Mouse (Mus musculus): Measurements from ENCODE around the gene Kcnj2. TPM values are rescaled to one million over a fixed set of nuclear protein-coding genes. Genes with fewer than 3 reads are reported as not detected.

The Kcnj2 gene
- total RNA-seq, 1 experiment = 0.62 TPM

DNA sequence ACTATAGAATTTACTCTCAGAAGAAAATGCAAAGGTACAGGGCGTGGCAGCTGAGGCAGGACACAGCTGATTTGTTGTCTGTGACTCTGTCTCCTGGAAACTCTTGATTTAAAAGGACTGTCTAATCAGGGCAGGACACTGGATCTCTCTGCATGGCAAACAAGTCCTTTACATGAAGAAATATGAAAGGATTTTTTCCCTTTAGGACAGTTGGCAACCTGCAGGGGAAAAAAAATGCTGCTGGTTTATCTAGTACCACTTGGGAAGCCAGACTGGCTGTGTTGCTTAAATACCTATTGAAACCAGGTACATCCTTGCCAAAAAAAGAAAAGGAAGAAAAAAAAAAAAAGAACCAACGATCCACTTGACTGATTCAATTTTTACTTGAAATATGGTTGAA is 17.0 kb downstream of the Kcnj2 start:
- no peak for TF ChIP-seq HCFC1 (IDR thresholded peaks at IDR 0.05; ENCODE audit: borderline replicate concordance, insufficient read depth, low read length)
- TF ChIP-seq ZC3H11A (IDR thresholded peaks at IDR 0.05; ENCODE audit: borderline replicate concordance, low read depth, low read length) = no peak
- TF ChIP-seq CHD2 (IDR thresholded peaks at IDR 0.05; ENCODE audit: low read depth, low read length) = no peak
- TF ChIP-seq MAFK (IDR thresholded peaks at IDR 0.05; ENCODE audit: insufficient read depth, low read depth, low read length) = no peak
- no peak for TF ChIP-seq ZNF384 (IDR thresholded peaks at IDR 0.05; ENCODE audit: low read depth, low read length)
- no peak overlapping the region for H3K9ac ChIP-seq (ENCODE audit: insufficient read depth, low read depth, low read length, poor library complexity, severe bottlenecking)
- in situ Hi-C loops (cut with MboI; ENCODE audit: low sequenced_read_pairs in 2 of 2, unreplicated experiment in 2 of 2) = no loop called here
- H3K9me3 ChIP-seq (ENCODE audit: control insufficient read depth, insufficient read depth, low read depth, low read length) = no peaks in the 10 kb centered on the region
- DNase-seq (ENCODE audit: low read depth, low spot score) = no peak
- no peak overlapping the region for H3K27ac ChIP-seq (ENCODE audit: insufficient read depth, low read depth, low read length, poor library complexity, severe bottlenecking)
- H3K36me3 ChIP-seq (ENCODE audit: control insufficient read depth, insufficient read depth, low read length, poor library complexity, severe bottlenecking) = no peaks in the 10 kb centered on the region
- H3K4me1 ChIP-seq (ENCODE audit: control insufficient read depth in 2 of 2, insufficient read depth in 2 of 2, low read length in 2 of 2, poor library complexity in 1 of 2) = peaks cover 2 to 5% of the 10 kb centered on the region in 2 experiments; a peak in 1 of 4 replicates
- no peak overlapping the region for H3K4me3 ChIP-seq (ENCODE audit: insufficient read depth in 1 of 2, low read depth in 1 of 2, low read length in 2 of 2, poor library complexity in 1 of 2, severe bottlenecking in 1 of 2)

DNA sequence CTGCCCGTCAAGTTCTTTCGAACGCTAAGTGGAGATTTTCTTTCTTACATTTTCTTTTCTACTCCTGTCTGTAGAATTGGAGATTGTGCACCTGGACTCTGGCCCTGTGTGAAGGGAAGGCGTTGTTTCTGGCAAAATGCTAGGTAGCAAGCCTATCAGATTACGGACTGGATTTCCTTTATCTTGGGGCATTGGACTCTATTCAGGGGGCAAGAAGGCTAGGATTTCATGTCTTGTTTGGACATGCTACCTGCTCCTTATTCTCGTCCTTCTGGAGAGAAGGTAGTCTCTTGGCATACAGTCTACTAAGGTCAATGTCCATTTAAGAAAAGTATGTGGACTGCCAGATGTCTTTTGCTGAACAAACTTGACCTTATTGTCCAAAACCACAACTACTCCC is 21.0 kb downstream of the Kcnj2 start:
- H3K4me1 ChIP-seq (ENCODE audit: control insufficient read depth in 2 of 2, insufficient read depth in 2 of 2, low read length in 2 of 2, poor library complexity in 1 of 2) = peaks cover 2 to 5% of the 10 kb centered on the region in 2 experiments; a peak in 1 of 4 replicates
- H3K9ac ChIP-seq (ENCODE audit: insufficient read depth, low read depth, low read length, poor library complexity, severe bottlenecking) = no peak overlapping the region
- no peaks in the 10 kb centered on the region for H3K9me3 ChIP-seq (ENCODE audit: control insufficient read depth, insufficient read depth, low read depth, low read length)
- no peak overlapping the region for H3K27ac ChIP-seq (ENCODE audit: insufficient read depth, low read depth, low read length, poor library complexity, severe bottlenecking)
- no peak for DNase-seq (ENCODE audit: low read depth, low spot score)
- no peak overlapping the region for H3K4me3 ChIP-seq (ENCODE audit: insufficient read depth in 1 of 2, low read depth in 1 of 2, low read length in 2 of 2, poor library complexity in 1 of 2, severe bottlenecking in 1 of 2)
- H3K36me3 ChIP-seq (ENCODE audit: control insufficient read depth, insufficient read depth, low read length, poor library complexity, severe bottlenecking) = no peaks in the 10 kb centered on the region
- TF ChIP-seq HCFC1 (IDR thresholded peaks at IDR 0.05; ENCODE audit: borderline replicate concordance, insufficient read depth, low read length) = no peak
- in situ Hi-C loops (cut with MboI; ENCODE audit: low sequenced_read_pairs in 2 of 2, unreplicated experiment in 2 of 2) = no loop called here

DNA sequence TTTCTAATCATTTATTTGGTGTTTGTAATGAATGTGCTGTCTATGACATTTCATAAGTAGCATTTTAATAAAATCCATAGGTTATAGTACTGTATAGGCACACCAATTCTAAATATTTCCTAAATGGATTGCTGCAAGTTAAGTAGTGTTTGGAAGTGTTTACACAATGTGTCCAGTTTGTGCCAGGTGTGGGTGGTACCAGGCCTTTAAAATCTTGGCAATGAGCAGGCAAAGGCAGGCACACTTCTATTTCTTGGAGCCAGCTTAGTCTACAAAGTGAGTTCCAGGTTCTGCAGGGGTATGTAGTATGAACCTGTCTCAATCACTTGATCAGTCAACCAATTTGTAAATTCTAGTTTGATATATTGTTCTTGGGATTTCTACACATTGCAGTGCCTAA is 22.3 kb downstream of the Kcnj2 start:
- Histone ChIP-seq H3K9me3 (ENCODE audit: control insufficient read depth, insufficient read depth, low read depth, low read length) (no peaks in the 10 kb centered on the region), H3K27ac (ENCODE audit: insufficient read depth, low read depth, low read length, poor library complexity, severe bottlenecking) (no peak overlapping the region), H3K4me1 (ENCODE audit: control insufficient read depth in 2 of 2, insufficient read depth in 2 of 2, low read length in 2 of 2, poor library complexity in 1 of 2) (peaks cover 0 to 1% of the 10 kb centered on the region in 2 experiments; a peak in 1 of 4 replicates), H3K4me3 (ENCODE audit: insufficient read depth in 1 of 2, low read depth in 1 of 2, low read length in 2 of 2, poor library complexity in 1 of 2, severe bottlenecking in 1 of 2) (no peak overlapping the region), H3K9ac (ENCODE audit: insufficient read depth, low read depth, low read length, poor library complexity, severe bottlenecking) (no peak overlapping the region), H3K36me3 (ENCODE audit: control insufficient read depth, insufficient read depth, low read length, poor library complexity, severe bottlenecking) (no peaks in the 10 kb centered on the region)
- in situ Hi-C loops (cut with MboI; ENCODE audit: low sequenced_read_pairs in 2 of 2, unreplicated experiment in 2 of 2) = no loop called here
- no peak for TF ChIP-seq CHD2 (IDR thresholded peaks at IDR 0.05; ENCODE audit: low read depth, low read length)
- no peak for TF ChIP-seq HCFC1 (IDR thresholded peaks at IDR 0.05; ENCODE audit: borderline replicate concordance, insufficient read depth, low read length)
- no peak for TF ChIP-seq ZNF384 (IDR thresholded peaks at IDR 0.05; ENCODE audit: low read depth, low read length)
- no peak for TF ChIP-seq ZC3H11A (IDR thresholded peaks at IDR 0.05; ENCODE audit: borderline replicate concordance, low read depth, low read length)
- no peak for TF ChIP-seq MAFK (IDR thresholded peaks at IDR 0.05; ENCODE audit: insufficient read depth, low read depth, low read length)
- no peak for DNase-seq (ENCODE audit: low read depth, low spot score)

DNA sequence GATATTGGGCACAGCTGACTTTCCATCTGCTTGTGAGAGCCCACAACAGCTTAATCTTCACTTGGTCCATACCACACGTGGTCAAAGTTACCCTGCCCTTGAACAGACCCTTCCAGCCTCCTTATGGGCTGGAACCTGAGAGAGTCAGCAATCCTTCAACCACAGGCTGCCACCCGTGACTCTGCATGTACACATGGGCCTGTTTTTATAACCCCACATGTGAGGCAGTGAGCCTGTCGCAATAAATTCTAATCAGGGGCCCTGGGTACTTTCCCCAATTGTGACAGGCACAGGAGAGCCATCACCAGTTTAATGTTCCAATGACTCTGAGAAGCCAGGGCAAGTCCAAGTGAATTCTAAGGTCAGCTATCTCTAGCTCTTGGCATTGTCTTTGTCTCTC is 22.8 kb downstream of the Kcnj2 start:
- H3K27ac ChIP-seq (ENCODE audit: insufficient read depth, low read depth, low read length, poor library complexity, severe bottlenecking) = no peak overlapping the region
- in situ Hi-C loops (cut with MboI; ENCODE audit: low sequenced_read_pairs in 2 of 2, unreplicated experiment in 2 of 2) = no loop called here
- H3K4me1 ChIP-seq (ENCODE audit: control insufficient read depth in 2 of 2, insufficient read depth in 2 of 2, low read length in 2 of 2, poor library complexity in 1 of 2) = peaks cover 0 to 1% of the 10 kb centered on the region in 2 experiments; a peak in 1 of 4 replicates
- TF ChIP-seq ZC3H11A (IDR thresholded peaks at IDR 0.05; ENCODE audit: borderline replicate concordance, low read depth, low read length) (no peak), MAFK (IDR thresholded peaks at IDR 0.05; ENCODE audit: insufficient read depth, low read depth, low read length) (no peak), ZNF384 (IDR thresholded peaks at IDR 0.05; ENCODE audit: low read depth, low read length) (no peak), HCFC1 (IDR thresholded peaks at IDR 0.05; ENCODE audit: borderline replicate concordance, insufficient read depth, low read length) (no peak), CHD2 (IDR thresholded peaks at IDR 0.05; ENCODE audit: low read depth, low read length) (no peak)
- no peak overlapping the region for H3K4me3 ChIP-seq (ENCODE audit: insufficient read depth in 1 of 2, low read depth in 1 of 2, low read length in 2 of 2, poor library complexity in 1 of 2, severe bottlenecking in 1 of 2)
- H3K9ac ChIP-seq (ENCODE audit: insufficient read depth, low read depth, low read length, poor library complexity, severe bottlenecking) = no peak overlapping the region
- DNase-seq (ENCODE audit: low read depth, low spot score) = no peak
- H3K36me3 ChIP-seq (ENCODE audit: control insufficient read depth, insufficient read depth, low read length, poor library complexity, severe bottlenecking) = no peaks in the 10 kb centered on the region
- no peaks in the 10 kb centered on the region for H3K9me3 ChIP-seq (ENCODE audit: control insufficient read depth, insufficient read depth, low read depth, low read length)

DNA sequence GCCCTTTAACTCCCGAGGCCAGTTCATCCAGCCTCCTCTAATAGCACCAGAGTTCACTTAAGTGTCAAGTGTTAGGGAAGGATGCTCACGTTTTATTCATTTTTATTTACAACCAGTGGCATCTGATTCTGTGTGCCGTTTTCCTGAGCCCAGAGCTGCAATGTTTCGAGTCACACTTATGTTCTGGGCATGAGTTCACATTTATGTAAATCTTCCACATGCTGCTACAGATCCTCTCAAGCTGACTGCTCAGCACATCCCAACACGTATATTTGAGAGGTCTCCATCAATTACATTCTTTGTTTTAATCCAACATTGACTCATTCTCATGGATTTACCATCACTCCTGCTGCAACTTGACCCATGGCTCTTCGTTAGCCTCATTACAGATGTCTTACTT is 25.2 kb downstream of the Kcnj2 start:
- DNase-seq (ENCODE audit: low read depth, low spot score) = no peak
- in situ Hi-C loops (cut with MboI; ENCODE audit: low sequenced_read_pairs in 2 of 2, unreplicated experiment in 2 of 2) = no loop called here

More for the DNA sequence above, 25.2 kb downstream of the Kcnj2 start:
- no peaks in the 10 kb centered on the region for H3K4me1 ChIP-seq (ENCODE audit: control insufficient read depth in 2 of 2, insufficient read depth in 2 of 2, low read length in 2 of 2, poor library complexity in 1 of 2)
- no peaks in the 10 kb centered on the region for H3K36me3 ChIP-seq (ENCODE audit: control insufficient read depth, insufficient read depth, low read length, poor library complexity, severe bottlenecking)
- no peak overlapping the region for H3K27ac ChIP-seq (ENCODE audit: insufficient read depth, low read depth, low read length, poor library complexity, severe bottlenecking)
- H3K9me3 ChIP-seq (ENCODE audit: control insufficient read depth, insufficient read depth, low read depth, low read length) = no peaks in the 10 kb centered on the region
- no peak overlapping the region for H3K4me3 ChIP-seq (ENCODE audit: insufficient read depth in 1 of 2, low read depth in 1 of 2, low read length in 2 of 2, poor library complexity in 1 of 2, severe bottlenecking in 1 of 2)
- no peak overlapping the region for H3K9ac ChIP-seq (ENCODE audit: insufficient read depth, low read depth, low read length, poor library complexity, severe bottlenecking)
- no peak for TF ChIP-seq ZNF384 (IDR thresholded peaks at IDR 0.05; ENCODE audit: low read depth, low read length)

Data from ES-E14 (cell line).